In the genomic region with DNA sequence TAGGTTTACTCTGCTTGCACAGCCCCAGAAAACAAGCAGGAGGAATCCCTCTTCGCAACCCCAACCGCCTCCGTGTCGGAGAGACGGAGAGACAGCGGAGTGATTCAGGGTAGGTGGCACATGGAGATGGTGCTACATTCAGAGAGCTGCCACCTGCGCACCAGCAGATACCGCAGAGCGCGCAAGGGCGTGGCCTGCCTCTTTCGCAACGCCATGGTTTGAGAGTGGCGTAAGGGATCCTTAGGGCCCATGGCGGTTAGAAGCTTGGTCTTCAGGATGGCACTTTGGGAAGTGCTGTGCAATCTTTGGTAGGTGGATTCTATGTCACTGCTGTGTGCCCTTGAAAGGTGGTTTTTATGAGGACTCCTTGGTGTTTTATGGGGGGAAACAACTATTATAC, we compare ENCODE assay signal across 21 mouse cellular contexts.
DNase-seq lines count a peak whose midpoint lies in the region; ATAC-seq lines count a peak whose summit lies in the region.
"Had no signal": no experiment of that assay in that cellular context is flagged by ENCODE, and none has a peak within 500 bp of the region (broad histone marks: within the 10 kb centered on the region; RNA-seq: fewer than 3 reads in every experiment).

No protein-coding gene starts in this region.

- DNase-seq in ES-CJ7 (ENCODE audit: low read depth, low spot score) (peak; percentile 50), ZHBTc4 (ENCODE audit: low read depth, low spot score) (peak; percentile 52)
- DNase-seq in heart, postnatal 14 days, result no peak
- DNase-seq in heart, adult 11 months, result no peak
- no peak for DNase-seq in heart, adult 9 months (ENCODE audit: low spot score in 2 of 2)
- DNase-seq: adrenal gland, adult 2 months; adrenal gland, postnatal 14 days; cerebellum, adult 11-12 months; cerebellum, adult 8-10 months; cerebellum, postnatal 10 days; cerebellum, postnatal 36 days; gastrocnemius, postnatal 10 days; gastrocnemius, postnatal 36 days; heart, adult 18-20 months; kidney, adult 2 months had no signal

- peak; percentile 71 for ATAC-seq in megakaryocyte progenitor cell, adult 5-6 weeks (replicated peaks; ENCODE audit: poor library complexity)
- ATAC-seq: CD4-positive, CD25-positive, alpha-beta regulatory T cell, adult 4 months; forebrain, embryonic 13.5 days; forebrain, embryonic 16.5 days; hindbrain, embryonic 16.5 days; intestine, postnatal 0 days had no signal

- intact Hi-C loops in heart, postnatal 14 days (cut with DNase I), result no loop called here

Comparison
In these comparisons a context has a peak if more than half of its experiments do, and no peak if none do; other contexts are left out.
1. DNase-seq: peak in ES-CJ7 (single experiment) and ZHBTc4 (single experiment); none in heart, postnatal 14 days (0 of 2), heart, adult 11 months (single experiment) and heart, adult 9 months (0 of 2).